Mouse (Mus musculus): ENCODE measurements around the gene Slc45a1. TPM values are rescaled to one million over a fixed set of nuclear protein-coding genes. Genes with fewer than 3 reads are reported as not detected.

The Slc45a1 gene
- total RNA-seq, 1 experiment from 2014 or later: 0.33 TPM

GRCm38 (mm10) chr4:150659926-150660610, 8.1 kb upstream of the Slc45a1 start:
- DNase-seq: peak; percentile 53

- DNase-seq: peak; percentile 52
These were observed 4.5 kb upstream of the Slc45a1 start for GRCm38 (mm10) chr4:150656504-150656903.

- DNase-seq: peak; percentile 93
These were observed 4.0 kb upstream of the Slc45a1 start for GRCm38 (mm10) chr4:150655989-150656388.

- DNase-seq: no peak
These were observed 1.2 kb upstream of the Slc45a1 start for GRCm38 (mm10) chr4:150653072-150653599.

GRCm38 (mm10) chr4:150649327-150649726, 2.6 kb downstream of the Slc45a1 start:
- no peak for DNase-seq

- no peak for DNase-seq
These were observed 7.7 kb downstream of the Slc45a1 start for GRCm38 (mm10) chr4:150644299-150644698.

- DNase-seq: no peak
These were observed 15.3 kb downstream of the Slc45a1 start for GRCm38 (mm10) chr4:150636635-150637034.

GRCm38 (mm10) chr4:150635568-150635967, 16.4 kb downstream of the Slc45a1 start:
- no peak for DNase-seq

- DNase-seq: no peak
These were observed 22.7 kb downstream of the Slc45a1 start for GRCm38 (mm10) chr4:150629266-150629665.

- DNase-seq: peak; percentile 81
These were observed 25.8 kb downstream of the Slc45a1 start for GRCm38 (mm10) chr4:150625951-150626732.

GRCm38 (mm10) chr4:150625425-150625824, 26.5 kb downstream of the Slc45a1 start:
- peak; percentile 85 for DNase-seq

- no peak for DNase-seq
These were observed 27.0 kb downstream of the Slc45a1 start for GRCm38 (mm10) chr4:150624933-150625332.

GRCm38 (mm10) chr4:150624214-150624823, 27.7 kb downstream of the Slc45a1 start:
- DNase-seq: no peak

GRCm38 (mm10) chr4:150622641-150623040, 29.3 kb downstream of the Slc45a1 start:
- DNase-seq: no peak

- no peak for DNase-seq
These were observed 33.0 kb downstream of the Slc45a1 start for GRCm38 (mm10) chr4:150619011-150619410.

- no peak for DNase-seq
These were observed 35.1 kb downstream of the Slc45a1 start for GRCm38 (mm10) chr4:150616841-150617240.

GRCm38 (mm10) chr4:150616029-150616420, 35.9 kb downstream of the Slc45a1 start:
- no peak for DNase-seq

- no peak for DNase-seq
These were observed 36.5 kb downstream of the Slc45a1 start for GRCm38 (mm10) chr4:150615251-150616028.

GRCm38 (mm10) chr4:150613715-150614114, 38.3 kb downstream of the Slc45a1 start:
- no peak for DNase-seq

- DNase-seq: no peak
These were observed 43.3 kb downstream of the Slc45a1 start for GRCm38 (mm10) chr4:150608670-150609069.

- DNase-seq: no peak
These were observed 45.4 kb downstream of the Slc45a1 start for GRCm38 (mm10) chr4:150606449-150607161.
